Mouse (Mus musculus) erythroblast, embryonic 14.5 days (primary cell): ENCODE measurements around the gene Rps6ka3. TPM values are rescaled to one million over a fixed set of nuclear protein-coding genes. Genes with fewer than 3 reads are reported as not detected.

Source experiments
- H3K27me3 ChIP-seq: 2 replicates; pipeline ENCODE4 v1.6.1; 2012; ENCODE audit warnings: inconsistent platforms; ENCODE audit not compliant: control insufficient read depth
- H3K36me3 ChIP-seq: 2 replicates; pipeline ENCODE4 v1.6.1; 2012; ENCODE audit warnings: mild to moderate bottlenecking, inconsistent platforms; ENCODE audit not compliant: control insufficient read depth
- H3K4me1 ChIP-seq: 2 replicates; pipeline ENCODE4 v1.6.1; 2012; ENCODE audit warnings: inconsistent platforms; ENCODE audit not compliant: control insufficient read depth
- H3K4me3 ChIP-seq: replicated peaks from 2 replicates; pipeline ENCODE3; 2012; ENCODE audit warnings: moderate library complexity, mild to moderate bottlenecking, inconsistent platforms
- H3K9me3 ChIP-seq: 2 replicates; pipeline ENCODE4 v1.6.1; 2012; ENCODE audit warnings: low read length, inconsistent platforms, mixed read lengths; ENCODE audit not compliant: control insufficient read depth
- GATA1 ChIP-seq: IDR thresholded peaks from 2 replicates; pipeline ENCODE4 v1.6.1; 2012; ENCODE audit warnings: low read length, inconsistent platforms, mixed read lengths
- TAL1 ChIP-seq: IDR thresholded peaks from 3 replicates; pipeline ENCODE4 v1.6.1; 2012; ENCODE audit warnings: low read length, inconsistent platforms, mixed read lengths
- polyA plus RNA-seq: library from polyadenylated mRNA; stranded (reverse); fragments of >175 nt; gene quantifications from 2 replicates; pipeline ENCODE4 v1.2.3, GENCODE M21; 2012

Rps6ka3 gene
- polyA plus RNA-seq, 1 experiment = 0.13 TPM

- Histone ChIP-seq H3K36me3 (peaks cover 29% of the 10 kb centered on the region), H3K27me3 (no peaks in the 10 kb centered on the region), H3K4me1 (peaks cover 4% of the 10 kb centered on the region), H3K4me3 (no peak overlapping the region), H3K9me3 (no peaks in the 10 kb centered on the region)
- TF ChIP-seq GATA1 (no peak), TAL1 (no peak)
Observed at GRCm38 (mm10) chrX:159390347-159390962, 180.3 kb downstream of the Rps6ka3 start.

GRCm38 (mm10) chrX:159391239-159391638 is 181.1 kb downstream of the Rps6ka3 start:
- TF ChIP-seq GATA1 (no peak), TAL1 (no peak)
- Histone ChIP-seq H3K36me3 (peaks cover 21% of the 10 kb centered on the region), H3K4me3 (no peak overlapping the region), H3K4me1 (peaks cover 4% of the 10 kb centered on the region), H3K9me3 (no peaks in the 10 kb centered on the region), H3K27me3 (no peaks in the 10 kb centered on the region)

- no peak overlapping the region for H3K4me3 ChIP-seq
- TF ChIP-seq GATA1 (no peak), TAL1 (no peak)
Observed at GRCm38 (mm10) chrX:159409253-159409652, 199.1 kb downstream of the Rps6ka3 start.

GRCm38 (mm10) chrX:159414130-159414828 is 204.2 kb downstream of the Rps6ka3 start, which contains the start of gene Map7d2:
TSS of gene Map7d2 (plus strand) at chrX:159414572.
- H3K27me3 ChIP-seq = peaks cover 56% of the 10 kb centered on the region
- H3K4me3 ChIP-seq = peak within 1 kb of the TSS; percentile 38
- peaks cover 14% of the 10 kb centered on the region for H3K9me3 ChIP-seq
- no peaks in the 10 kb centered on the region; the same call in 1 of the 2 replicates for H3K4me1 ChIP-seq
- no peak for TF ChIP-seq GATA1
- no peak for TF ChIP-seq TAL1
- no peaks in the 10 kb centered on the region for H3K36me3 ChIP-seq

More at GRCm38 (mm10) chrX:159409253-159409652, 199.1 kb downstream of the Rps6ka3 start:
- no peaks in the 10 kb centered on the region for H3K36me3 ChIP-seq
- H3K27me3 ChIP-seq = peaks cover 16% of the 10 kb centered on the region
- peaks cover 4% of the 10 kb centered on the region for H3K9me3 ChIP-seq
- H3K4me1 ChIP-seq = no peaks in the 10 kb centered on the region

- H3K4me1 ChIP-seq = no peaks in the 10 kb centered on the region; the same call in 1 of the 2 replicates
- H3K9me3 ChIP-seq = peaks cover 14% of the 10 kb centered on the region
- H3K4me3 ChIP-seq = no peak overlapping the region
- TF ChIP-seq GATA1 (no peak), TAL1 (no peak)
- no peaks in the 10 kb centered on the region for H3K36me3 ChIP-seq
- peaks cover 57% of the 10 kb centered on the region for H3K27me3 ChIP-seq
Observed at GRCm38 (mm10) chrX:159414829-159415673, 204.9 kb downstream of the Rps6ka3 start.

Other genes with a start within 250 kb of the Rps6ka3 start
- gene Eif1ax, start 161.9 kb downstream of the Rps6ka3 start, polyA plus RNA-seq = 59.0 and 61.1 TPM in 2 replicates
- gene Map7d2, start 204.3 kb downstream of the Rps6ka3 start, polyA plus RNA-seq = not detected in 2 replicates